Mouse (Mus musculus) thymus, adult 2 months (tissue): ENCODE measurements at regions not wholly inside any gene's neighbourhood (a gene's known extent, or its start where the extent isn't known, plus 50 kb on each side); places are given as distances from the start of the nearest gene placed in this dataset.

Experiments
- DNase-seq: peaks from one replicate; pipeline ENCODE4 v3.0.0; 2021
- H3K27ac ChIP-seq: fragments of 200-500 bp; 2 replicates; pipeline ENCODE4 v1.5.1; 2012; ENCODE audit warnings: low read length, control low read depth; ENCODE audit not compliant: control insufficient read depth, insufficient read depth
- H3K27me3 ChIP-seq: fragments of 200-500 bp; 2 replicates; pipeline ENCODE4 v1.6.1; 2012; ENCODE audit warnings: mild to moderate bottlenecking, low read length, moderate library complexity, mixed read lengths; ENCODE audit not compliant: control insufficient read depth, insufficient read depth
- H3K36me3 ChIP-seq: fragments of 200-500 bp; 2 replicates; pipeline ENCODE4 v1.6.1; 2012; ENCODE audit warnings: mild to moderate bottlenecking, low read length, moderate library complexity; ENCODE audit not compliant: control insufficient read depth, insufficient read depth
- H3K4me1 ChIP-seq: fragments of 200-500 bp; replicated peaks from 2 replicates; pipeline ENCODE4 v1.6.1; 2012; ENCODE audit warnings: low read length; ENCODE audit not compliant: control insufficient read depth, insufficient read depth
- H3K4me3 ChIP-seq: fragments of 200-500 bp; 2 replicates; pipeline ENCODE4 v1.5.1; 2012; ENCODE audit warnings: mild to moderate bottlenecking, low read length, control low read depth, moderate library complexity; ENCODE audit not compliant: control insufficient read depth, insufficient read depth
- CTCF ChIP-seq: fragments of 200-500 bp; IDR thresholded peaks from 2 replicates; pipeline ENCODE4 v1.5.1; 2012; ENCODE audit warnings: mild to moderate bottlenecking, control low read depth, low read length, moderate library complexity, borderline replicate concordance; ENCODE audit not compliant: control insufficient read depth, poor library complexity, insufficient read depth; ENCODE audit errors: extremely low read depth
- POLR2A ChIP-seq: fragments of 200-500 bp; IDR thresholded peaks from 2 replicates; pipeline ENCODE4 v1.6.1; 2012; ENCODE audit warnings: mild to moderate bottlenecking, low read length, control low read depth, moderate library complexity; ENCODE audit not compliant: control insufficient read depth, poor library complexity, insufficient read depth; ENCODE audit errors: extremely low read depth
- WGBS: fragments of 180-500 bp; shearing (Covaris S2); methylation state at CpG from one replicate; pipeline ENCODE4 v1.1.7; 2018; 5-methylcytosine and 5-hydroxymethylcytosine counted together

DNA sequence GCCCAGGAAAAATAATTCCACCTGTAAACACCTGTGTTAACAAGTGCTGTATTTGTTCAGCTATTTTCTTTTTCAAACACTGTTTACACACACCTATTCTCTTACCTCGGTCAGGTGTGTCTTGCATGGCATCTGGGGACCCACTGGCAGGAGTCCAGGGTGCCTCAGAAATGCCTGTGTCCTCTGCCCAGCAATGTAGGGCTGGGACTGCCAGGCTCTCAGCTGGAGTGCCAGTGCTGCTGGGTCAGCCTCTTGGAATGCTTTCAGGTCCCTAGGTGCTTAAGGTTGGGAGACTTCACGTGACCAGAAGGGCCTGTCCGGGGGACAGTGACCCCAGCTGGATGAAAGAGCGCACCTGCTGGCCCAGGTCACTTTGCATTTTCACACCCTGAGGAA lies 112.4 kb upstream of the Id2 start:
- no peak for DNase-seq
- WGBS, result 73% methylated on average over 4 of the region's 4 CpGs
- H3K4me1 ChIP-seq, result peaks cover 10% of the 10 kb centered on the region
- TF ChIP-seq CTCF, result no peak
- TF ChIP-seq POLR2A, result no peak
- H3K36me3 ChIP-seq, result no peaks in the 10 kb centered on the region
- H3K4me3 ChIP-seq, result no peak overlapping the region
- peak overlapping the region; percentile 12; the same call in 1 of the 2 replicates for H3K27ac ChIP-seq
- H3K27me3 ChIP-seq, result no peaks in the 10 kb centered on the region; the same call in 1 of the 2 replicates

DNA sequence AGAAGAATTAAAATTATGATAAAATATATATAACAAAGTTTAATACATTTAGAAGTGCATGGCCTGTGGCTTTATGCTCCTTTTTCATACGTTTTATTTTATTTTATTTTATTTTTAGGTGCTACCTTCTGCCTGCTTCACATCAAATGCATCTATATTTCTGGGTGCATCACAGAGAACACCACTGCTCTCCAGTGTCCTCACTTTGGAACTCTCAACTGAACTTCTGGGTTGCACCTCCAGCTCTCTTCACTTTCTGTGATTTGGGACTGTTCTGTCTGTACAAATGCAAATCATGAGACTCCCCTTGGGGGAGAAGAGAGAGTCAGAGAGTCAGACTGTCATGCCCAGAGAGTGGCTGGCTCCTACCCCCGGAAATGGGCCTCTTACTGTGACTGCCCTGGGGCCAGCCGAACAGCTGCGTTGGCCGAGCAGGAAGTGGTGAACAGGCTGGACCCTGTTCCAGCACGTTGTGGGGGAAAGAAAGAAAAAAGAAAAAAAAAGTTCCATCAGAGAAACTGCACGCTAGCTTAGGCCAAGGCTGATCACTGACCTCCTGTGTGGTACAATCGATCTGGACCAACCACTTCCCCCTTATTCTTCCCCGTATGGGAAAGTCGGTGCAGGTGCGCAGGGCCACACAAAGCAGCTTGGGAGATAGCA lies 111.9 kb upstream of the Id2 start:
- Histone ChIP-seq H3K27ac (peak overlapping the region; percentile 12; the same call in 1 of the 2 replicates), H3K4me1 (peaks cover 10% of the 10 kb centered on the region), H3K4me3 (no peak overlapping the region), H3K36me3 (no peaks in the 10 kb centered on the region), H3K27me3 (no peaks in the 10 kb centered on the region; the same call in 1 of the 2 replicates)
- WGBS, result 25% methylated on average over 11 of the region's 11 CpGs
- DNase-seq, result no peak
- no peak for TF ChIP-seq POLR2A
- no peak for TF ChIP-seq CTCF

DNA sequence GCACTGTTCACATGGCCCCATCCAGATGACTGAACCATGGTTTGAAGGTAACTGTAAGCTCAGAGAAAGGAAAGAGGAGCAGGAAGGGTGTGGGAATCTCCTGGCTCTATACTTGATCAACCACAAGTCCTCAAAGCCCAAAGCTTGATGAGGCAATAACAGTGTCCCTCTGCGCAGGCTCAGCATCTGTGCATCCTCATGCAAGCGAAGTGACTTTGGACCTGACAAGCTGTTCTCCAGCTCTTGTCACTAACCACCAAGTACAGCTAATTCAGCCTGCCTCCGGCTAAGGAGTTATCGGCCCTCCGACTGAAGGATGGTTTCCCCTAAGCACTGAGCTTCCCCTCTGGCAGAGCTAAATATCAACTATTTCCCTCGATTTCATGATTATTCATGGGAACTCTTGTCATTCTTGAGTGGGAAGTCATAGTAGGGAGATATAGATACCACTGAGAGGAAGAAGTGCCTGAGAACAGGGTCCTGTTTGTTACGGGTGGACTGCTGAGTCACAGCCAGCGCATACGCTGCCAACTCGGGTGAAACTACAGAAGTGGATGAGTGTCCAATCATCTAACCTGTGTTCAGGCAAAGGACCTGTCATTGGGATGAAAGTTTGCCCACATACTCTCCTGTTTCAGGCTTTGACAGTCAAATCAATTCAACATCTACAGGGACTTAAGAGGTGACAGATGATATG lies 106.6 kb upstream of the Id2 start:
- WGBS, result 61% methylated on average over 10 of the region's 10 CpGs
- Histone ChIP-seq H3K27me3 (no peaks in the 10 kb centered on the region), H3K36me3 (no peaks in the 10 kb centered on the region), H3K27ac (no peak overlapping the region), H3K4me3 (no peak overlapping the region), H3K4me1 (no peaks in the 10 kb centered on the region)
- TF ChIP-seq CTCF (no peak), POLR2A (no peak)
- no peak for DNase-seq

DNA sequence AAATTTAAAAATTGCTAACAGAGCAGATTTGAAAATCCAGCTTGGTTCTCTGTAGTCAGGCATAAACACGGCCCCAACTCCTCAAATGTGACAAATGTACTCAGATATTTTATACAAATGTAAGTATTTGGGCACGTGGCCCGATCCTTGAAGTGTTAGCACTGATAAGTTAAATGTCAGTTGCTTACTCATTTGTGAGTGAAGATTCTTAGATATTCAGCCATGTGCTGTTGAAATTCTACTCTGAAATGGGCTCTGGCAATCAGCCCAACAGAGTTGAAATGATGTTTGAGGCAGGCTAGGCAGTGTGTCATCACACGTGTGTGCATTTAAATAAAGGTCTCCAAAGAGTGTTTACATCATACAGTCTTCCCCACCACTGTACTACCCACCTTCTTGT lies 103.2 kb upstream of the Id2 start:
- Histone ChIP-seq H3K27me3 (no peaks in the 10 kb centered on the region), H3K27ac (no peak overlapping the region), H3K4me3 (no peak overlapping the region), H3K36me3 (no peaks in the 10 kb centered on the region), H3K4me1 (peaks cover 8% of the 10 kb centered on the region)
- no peak for TF ChIP-seq CTCF
- no peak for TF ChIP-seq POLR2A
- no peak for DNase-seq
- 95% methylated on average over 4 of the region's 4 CpGs for WGBS

DNA sequence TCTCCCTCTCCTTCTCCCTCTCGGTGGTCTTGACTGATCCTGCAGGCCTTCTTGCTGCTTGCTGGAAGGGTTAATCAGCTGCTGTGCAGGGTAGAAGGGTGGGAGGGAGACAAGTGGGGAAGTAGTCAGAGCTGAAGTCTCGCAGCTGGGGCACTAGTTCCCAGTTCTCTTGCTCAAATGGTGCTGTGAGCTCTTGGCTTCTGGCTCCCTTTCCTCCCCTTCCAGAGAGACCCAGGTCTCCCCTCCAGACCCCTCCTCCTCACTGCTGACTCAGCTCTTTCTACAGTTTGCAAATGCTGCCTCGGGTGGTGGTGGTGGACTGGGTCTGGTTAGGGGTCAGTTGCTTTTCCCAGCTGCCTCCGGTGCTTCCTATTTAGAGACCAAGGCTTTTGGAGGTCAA lies 100.8 kb upstream of the Id2 start:
- Histone ChIP-seq H3K36me3 (no peaks in the 10 kb centered on the region), H3K27ac (no peak overlapping the region), H3K4me3 (no peak overlapping the region), H3K4me1 (peaks cover 8% of the 10 kb centered on the region), H3K27me3 (no peaks in the 10 kb centered on the region)
- WGBS, result 37% methylated on average over 3 of the region's 4 CpGs
- no peak for DNase-seq
- TF ChIP-seq POLR2A (no peak), CTCF (no peak)

DNA sequence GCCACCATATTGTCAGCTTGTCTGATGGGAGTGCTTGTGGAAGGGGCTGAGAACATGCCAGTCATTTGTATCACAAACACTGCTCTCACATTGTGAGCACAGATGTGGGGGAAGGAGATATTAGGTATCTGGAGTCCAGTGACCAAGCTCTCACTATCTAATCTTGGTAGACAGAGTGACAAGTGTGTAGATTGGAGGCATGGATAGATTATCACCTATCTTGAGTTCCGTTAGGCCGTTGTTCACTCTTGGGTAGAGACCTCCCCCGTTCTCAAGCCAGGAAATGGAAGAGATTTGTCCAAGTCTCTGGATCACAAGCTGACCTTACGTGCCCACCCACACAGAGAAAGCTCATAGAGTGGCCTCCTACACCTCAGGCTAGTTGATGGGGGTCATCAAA lies 99.1 kb upstream of the Id2 start:
- no peak for TF ChIP-seq POLR2A
- TF ChIP-seq CTCF, result no peak
- H3K4me3 ChIP-seq, result no peak overlapping the region
- no peak for DNase-seq
- peaks cover 22% of the 10 kb centered on the region for H3K4me1 ChIP-seq
- no peaks in the 10 kb centered on the region for H3K27me3 ChIP-seq
- H3K36me3 ChIP-seq, result no peaks in the 10 kb centered on the region
- WGBS, result 98% methylated on average over 4 of the region's 4 CpGs
- H3K27ac ChIP-seq, result no peak overlapping the region
